Mouse (Mus musculus) left cerebral cortex, postnatal 14 days (tissue): ENCODE results near the gene Gsdme. TPM values are rescaled to one million over a fixed set of nuclear protein-coding genes. Genes with fewer than 3 reads are reported as not detected.
A peak's percentile ranks its signal among the peaks of the same experiment; 100 is the strongest.

Experiments used
- DNase-seq, 2 experiments: peaks; one replicate each; pipeline ENCODE4 v3.0.0; 2021 to 2022; ENCODE audit warnings: low spot score in 2 of 2, mixed read lengths in 1 of 2
- intact Hi-C: fragments of 180-260 bp; cut with DNase I; formaldehyde crosslinking; loops from one replicate; pipeline ENCODE4 v1.15.1; 2025
- total RNA-seq, 2 experiments: library from RNA; stranded (reverse); gene quantifications; 2 replicates each; pipeline ENCODE4 v1.2.3; 2021

Gene Gsdme
- total RNA-seq, 2 experiments from 2014 or later = 12.1 to 14.2 TPM

DNA sequence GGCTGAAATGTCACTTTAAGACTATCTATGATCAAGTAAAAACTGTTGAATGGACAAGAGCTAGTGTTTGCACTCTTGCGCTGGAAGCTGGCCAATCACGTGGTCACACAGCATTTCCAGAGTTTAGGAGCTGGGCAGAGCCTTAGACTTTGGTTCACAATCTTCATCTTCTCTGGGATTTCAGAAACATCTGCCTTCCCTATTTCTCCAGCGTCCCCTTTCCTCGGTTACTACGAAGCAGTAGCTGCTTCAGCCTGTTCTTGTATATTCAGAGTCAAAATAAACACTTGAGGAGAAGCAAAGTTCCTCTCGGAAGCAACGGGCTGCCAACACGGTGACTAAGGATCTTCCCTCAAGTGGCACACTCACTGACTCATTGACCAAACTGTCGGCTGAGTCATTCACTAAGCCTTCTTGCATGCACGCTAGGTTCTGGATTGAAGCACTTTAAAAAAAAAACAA is 8.9 kb downstream of the Gsdme start:
- peak; percentile 35 to 70 for DNase-seq
- intact Hi-C loops = no loop called here

DNA sequence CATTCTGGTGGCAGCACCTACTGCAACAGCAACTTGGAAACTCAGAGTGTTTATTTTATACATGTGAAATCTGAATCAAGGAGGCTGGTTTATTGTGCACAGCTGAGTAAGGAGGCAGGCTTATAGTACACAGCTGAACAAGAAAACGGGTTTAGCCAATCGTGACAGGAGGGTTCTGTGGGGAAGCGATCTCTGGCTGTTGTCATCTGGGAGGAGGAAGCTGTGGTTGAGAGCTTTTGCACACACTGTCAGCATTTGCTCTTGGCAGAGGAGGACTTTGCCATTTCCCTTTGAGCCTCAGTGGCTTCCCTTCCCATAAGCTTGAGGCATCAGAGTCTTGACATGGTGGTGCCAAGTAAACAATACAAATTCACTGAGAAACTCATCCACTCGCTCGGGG is 11.0 kb downstream of the Gsdme start:
- peak in 1 of 2 experiments; percentile 13 for DNase-seq
- intact Hi-C loops = no loop called here

DNA sequence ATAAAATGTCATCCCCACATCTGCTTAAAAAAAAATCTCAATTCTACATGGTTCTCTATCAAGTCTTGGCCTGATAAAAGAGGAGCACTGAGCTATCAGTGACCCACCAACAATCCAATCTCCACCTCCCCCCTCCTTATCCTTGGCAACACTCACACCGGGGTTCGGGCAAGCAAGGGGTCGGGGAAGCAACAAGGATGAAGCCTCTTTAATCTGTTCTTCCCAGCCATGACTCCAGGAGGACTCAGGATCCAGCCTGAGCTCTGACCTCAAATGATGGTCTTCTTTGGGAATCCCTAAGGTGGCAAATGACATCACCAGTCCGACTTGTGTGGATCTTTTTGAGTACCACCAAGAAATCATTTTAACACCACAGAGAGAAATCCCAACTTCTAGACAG is 15.9 kb downstream of the Gsdme start:
- no peak for DNase-seq
- intact Hi-C loops = no loop called here

DNA sequence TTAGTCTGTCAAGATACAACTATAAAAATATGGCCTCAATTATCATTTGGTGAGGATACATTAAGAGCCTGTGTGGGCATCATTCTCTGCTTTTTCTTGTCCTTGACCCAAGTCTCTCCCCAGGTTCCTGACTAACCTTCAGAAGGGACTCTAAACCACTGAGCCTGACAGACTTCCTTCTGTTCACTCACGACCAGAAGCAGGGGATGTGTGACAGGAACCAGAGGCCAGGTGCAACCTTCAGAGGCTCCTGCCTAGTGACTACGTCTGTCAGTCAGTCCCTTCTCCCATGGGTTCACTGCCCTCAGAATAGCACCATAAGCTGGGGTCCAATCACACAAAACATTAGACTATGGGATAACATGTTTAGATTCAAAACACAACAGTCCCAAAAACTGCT is 16.3 kb downstream of the Gsdme start:
- intact Hi-C loops = no loop called here
- no peak for DNase-seq

DNA sequence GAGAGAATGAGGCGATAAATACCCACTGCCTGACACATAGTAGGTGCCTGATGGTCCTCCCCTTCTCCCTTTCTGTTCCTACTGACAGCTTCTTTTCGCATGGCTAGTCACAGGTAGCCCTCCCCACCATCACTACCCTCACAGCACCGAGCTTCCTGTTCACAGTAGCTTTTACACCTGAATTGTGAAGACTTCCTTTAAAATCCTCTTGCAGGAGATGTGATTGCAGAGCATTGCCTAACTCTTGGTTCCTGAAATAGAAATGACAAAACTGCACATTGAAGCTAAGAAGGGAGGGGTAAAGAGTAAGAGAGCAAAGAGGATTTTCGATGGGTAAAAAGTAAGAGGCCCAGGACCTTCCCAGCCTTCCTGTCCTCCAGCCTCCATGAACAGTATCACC is 18.7 kb downstream of the Gsdme start:
- intact Hi-C loops = no loop called here
- DNase-seq = no peak

DNA sequence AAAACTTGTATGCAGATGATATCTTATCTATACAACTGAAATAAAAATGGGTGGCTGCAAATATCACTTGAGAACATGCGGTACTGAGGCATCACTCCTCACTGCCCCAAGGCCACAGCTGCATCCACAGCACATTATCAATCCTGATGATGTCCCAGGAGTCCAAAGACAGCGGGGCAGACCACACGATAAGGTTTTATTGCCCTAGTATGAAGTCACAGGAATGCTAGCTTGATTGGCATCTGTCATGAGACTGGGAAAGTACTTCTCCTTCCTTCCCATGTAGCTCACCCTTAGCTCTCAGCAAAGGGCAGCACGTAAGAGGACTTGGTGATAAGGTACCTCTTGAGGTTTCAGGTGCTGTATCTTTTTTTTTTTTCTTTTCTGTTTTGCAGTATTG is 19.5 kb downstream of the Gsdme start:
- no peak for DNase-seq
- intact Hi-C loops = no loop called here

DNA sequence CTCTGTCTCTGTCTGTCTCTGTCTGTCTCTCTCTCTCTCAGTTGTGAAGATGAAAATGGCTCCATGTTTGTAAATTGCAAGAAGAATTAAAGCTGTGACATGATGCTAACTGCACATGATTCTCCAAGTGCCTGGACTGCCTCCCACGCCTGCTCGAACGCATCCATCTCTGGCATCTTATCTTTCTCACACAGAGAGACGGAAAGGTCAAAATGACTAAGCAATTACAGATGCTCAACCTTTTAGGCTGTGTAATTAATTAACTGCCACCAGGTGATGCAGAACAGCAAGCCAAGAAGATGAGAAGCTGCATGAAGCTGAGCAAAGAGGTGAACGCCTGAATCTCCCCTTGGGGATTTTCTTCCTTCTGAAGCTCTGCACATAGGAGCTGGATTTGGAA is 23.2 kb downstream of the Gsdme start:
- intact Hi-C loops = no loop called here
- DNase-seq = no peak

DNA sequence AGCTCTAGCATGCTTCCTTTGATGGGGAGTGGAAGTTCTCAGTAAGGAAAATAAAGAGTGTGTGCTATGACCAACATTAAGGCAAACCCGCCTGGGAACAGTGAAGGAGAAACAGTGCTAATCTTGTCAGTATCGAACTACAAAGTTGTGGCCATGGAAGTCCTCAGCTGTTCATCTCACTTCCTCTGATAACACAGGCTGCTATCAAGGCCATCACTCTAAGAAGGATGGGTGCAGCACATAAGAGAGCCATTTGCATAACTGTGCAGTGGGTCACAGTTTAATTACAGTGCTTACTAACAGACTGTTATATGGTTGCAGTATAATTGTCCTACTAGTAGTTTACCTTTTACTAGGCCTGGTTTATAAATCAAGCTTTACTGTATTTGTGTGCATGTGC is 23.8 kb downstream of the Gsdme start:
- intact Hi-C loops = no loop called here
- DNase-seq = no peak

DNA sequence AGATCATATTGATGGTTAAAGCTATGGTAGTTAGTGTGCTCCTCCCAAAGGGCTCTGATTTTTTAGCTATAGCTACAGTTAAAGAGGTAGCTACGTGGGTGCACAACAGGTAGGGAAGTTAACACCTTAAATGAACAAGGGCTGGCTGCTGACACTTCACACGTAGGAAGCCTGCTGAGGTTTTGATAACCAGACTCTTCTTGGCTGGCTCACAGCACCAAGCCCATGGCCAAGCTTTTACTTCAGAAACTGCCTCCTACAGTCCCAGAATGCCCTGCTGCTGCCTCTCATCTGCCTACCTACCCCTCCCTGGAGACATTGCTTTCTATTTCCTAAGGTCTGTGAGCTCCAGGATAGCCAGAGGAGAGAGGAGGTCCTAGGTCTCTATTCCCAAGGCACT is 25.7 kb downstream of the Gsdme start:
- no peak for DNase-seq
- intact Hi-C loops = no loop called here

DNA sequence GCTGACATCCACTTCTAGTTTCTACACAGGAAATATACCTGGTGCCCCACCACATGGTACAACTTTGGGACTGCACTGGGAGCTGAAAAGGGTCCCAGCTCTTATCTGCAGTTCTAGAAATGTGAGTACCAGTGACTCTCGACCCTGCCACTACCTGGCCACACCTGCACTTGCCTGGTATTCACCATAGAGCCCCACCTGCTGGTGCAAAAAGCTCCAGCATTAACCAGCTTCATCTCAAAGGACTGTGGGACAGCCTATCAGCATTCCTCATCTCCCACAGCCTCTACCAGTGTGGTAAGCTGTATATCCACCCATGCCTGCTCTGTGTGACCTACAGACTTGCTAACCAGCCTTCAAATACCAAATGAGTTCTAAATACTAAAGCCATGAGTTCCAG is 30.7 kb downstream of the Gsdme start:
- intact Hi-C loops = no loop called here
- DNase-seq = no peak

DNA sequence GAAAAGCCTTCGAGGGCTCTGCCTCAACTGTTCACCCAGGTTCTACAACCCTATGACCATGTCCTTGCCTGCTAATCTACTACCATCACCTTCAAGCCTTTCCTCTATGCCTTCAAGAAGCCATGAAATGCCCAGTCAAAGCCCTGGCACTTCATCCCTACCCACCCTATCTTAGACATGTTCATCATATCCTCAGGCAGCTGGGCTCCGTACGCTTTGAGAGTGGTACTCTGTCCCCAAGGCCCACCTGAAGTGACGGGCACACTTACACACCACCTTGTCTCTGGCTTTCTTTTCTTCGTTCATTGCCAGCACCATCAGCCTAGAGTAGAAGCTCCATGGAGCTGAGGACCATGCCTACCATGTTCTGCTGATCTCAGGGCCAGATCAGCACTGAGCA is 32.4 kb downstream of the Gsdme start:
- intact Hi-C loops = no loop called here
- no peak for DNase-seq

DNA sequence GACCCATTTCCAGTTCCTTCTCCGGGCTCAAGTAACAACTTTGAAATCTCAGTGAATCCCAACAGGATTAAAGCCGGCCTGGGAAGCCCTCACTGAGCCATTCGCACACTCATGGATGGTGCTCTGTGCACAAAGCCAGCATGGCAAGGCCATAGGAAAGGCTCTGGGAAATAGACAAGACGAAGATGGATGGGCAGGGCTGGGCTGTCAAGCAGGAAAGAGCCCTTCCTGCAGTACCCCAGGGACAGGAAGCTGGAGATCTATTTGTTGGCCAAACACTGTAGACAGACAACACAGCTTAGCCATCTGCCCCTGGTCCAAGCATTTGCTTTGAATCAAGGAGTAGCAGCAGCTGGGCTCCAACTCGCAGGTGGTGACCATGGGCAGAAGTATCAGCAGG is 35.5 kb downstream of the Gsdme start:
- intact Hi-C loops = no loop called here
- DNase-seq = no peak

DNA sequence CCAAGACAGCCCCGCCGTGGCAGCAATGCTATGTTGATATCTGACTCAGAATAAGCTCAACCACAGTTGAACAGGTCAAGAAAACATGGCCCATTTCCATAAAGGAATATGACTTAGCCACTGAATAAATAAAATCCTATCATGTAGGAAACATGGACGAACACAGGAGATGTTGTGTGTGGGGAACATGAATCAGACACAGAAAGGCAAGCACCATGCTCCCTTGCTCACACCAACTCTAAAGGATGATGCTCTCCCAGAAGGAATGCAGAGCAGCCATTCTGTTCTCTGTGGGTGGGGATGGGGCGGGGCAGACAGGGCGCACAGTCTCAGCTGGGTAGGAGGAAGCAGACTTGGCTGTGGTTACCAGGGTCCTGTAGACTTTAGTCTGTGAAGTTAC is 38.4 kb downstream of the Gsdme start:
- intact Hi-C loops = no loop called here
- DNase-seq = no peak

DNA sequence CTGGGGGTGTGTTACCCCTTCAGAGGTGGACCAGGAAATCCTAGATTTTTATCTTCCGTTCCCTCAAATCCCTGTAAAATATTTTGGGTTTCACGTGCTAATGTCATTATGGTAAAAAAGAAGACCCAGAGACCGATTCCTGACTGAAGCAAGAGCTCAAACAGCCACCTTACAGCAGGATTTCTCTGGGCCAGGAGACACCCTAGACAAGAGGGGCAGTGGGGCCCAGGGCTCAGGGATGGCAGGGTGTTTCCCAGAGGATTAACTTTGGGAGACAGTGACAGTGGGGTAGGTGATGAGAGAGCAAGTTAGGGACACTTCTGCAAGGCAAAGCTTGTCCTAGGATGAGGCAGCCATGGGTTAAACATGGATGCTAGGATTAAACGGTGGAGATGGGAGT is 40.1 kb downstream of the Gsdme start:
- intact Hi-C loops = no loop called here
- DNase-seq = no peak

DNA sequence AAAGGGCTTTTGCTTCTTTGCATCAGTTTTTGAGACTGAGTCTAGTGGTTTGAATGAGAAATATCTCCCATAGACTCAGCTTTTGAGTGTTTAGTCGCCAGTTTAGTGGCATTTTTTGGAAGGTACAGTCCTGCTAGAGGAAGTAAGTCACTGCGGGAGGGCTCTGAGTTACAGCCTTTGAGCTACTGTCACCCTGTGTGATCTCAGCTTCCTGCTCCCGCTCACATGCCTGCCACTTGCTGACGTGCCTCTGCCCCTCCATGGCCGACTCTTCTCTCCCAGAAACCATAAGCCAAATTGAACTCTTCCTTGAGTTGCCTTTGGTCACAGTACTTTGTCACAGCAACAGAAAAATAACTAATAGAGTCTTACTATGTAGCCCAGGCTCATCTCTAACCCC is 40.7 kb downstream of the Gsdme start:
- intact Hi-C loops = no loop called here

DNA sequence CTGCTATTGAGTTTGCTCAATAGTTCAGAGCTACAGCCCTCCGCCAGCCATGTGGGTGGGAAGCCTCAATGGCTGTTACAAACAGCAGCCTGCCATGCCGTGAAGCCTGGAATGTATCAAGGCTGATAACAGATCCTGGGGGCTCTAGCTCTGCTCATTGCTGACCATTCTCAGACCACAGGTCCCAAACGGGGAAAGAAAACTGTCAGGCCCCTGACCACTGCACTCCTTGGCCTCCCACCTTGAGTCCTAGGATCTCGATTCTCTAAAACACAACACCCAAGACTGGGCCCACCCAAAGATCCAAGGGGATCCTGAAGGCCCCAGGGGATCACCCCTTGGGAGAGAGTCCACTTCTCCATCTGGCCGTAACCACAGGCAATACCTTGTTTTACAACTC is 41.3 kb downstream of the Gsdme start:
- no peak for DNase-seq
- intact Hi-C loops = no loop called here

More for the DNA sequence above, 40.7 kb downstream of the Gsdme start:
- DNase-seq = no peak

DNA sequence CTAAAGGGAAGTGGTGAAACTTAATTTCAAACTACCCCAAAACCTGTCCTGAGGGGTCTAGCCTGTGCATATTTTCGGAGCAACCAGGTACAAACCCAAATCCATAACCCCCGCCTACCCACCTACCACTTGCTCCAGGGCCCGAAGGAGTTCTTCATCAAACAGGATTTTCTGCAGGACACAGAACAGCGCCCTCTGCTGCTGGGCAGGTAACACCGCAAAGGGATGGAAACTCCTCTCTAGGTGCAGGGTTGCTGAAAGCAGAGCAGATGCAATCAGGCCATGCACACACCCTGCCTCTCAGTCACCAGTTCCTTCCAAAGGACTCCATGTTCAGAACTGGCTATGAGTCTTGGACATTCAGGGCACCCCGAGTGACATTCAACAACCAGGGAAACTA is 42.8 kb downstream of the Gsdme start:
- intact Hi-C loops = no loop called here
- peak in 1 of 2 experiments; percentile 21 for DNase-seq

DNA sequence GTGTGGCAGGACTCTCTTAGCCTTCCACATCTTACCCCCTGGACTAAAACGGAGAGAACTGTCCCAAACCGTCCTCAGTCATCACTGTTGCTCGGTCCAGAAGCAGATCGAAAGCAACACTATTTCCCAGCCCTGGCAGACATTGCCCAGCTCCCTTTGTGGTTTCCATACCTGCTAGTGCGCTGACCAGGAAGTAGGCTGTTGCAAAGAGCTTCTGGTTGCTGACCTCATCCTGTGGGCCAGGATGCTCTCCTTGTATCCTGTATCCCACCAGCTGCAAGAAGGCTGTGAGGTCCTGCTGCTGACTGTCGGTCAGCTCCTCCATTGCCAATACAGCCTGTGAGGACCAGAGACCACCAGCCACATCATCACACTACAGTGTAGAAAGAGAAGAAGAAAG is 44.6 kb downstream of the Gsdme start:
- no peak for DNase-seq
- intact Hi-C loops = no loop called here

DNA sequence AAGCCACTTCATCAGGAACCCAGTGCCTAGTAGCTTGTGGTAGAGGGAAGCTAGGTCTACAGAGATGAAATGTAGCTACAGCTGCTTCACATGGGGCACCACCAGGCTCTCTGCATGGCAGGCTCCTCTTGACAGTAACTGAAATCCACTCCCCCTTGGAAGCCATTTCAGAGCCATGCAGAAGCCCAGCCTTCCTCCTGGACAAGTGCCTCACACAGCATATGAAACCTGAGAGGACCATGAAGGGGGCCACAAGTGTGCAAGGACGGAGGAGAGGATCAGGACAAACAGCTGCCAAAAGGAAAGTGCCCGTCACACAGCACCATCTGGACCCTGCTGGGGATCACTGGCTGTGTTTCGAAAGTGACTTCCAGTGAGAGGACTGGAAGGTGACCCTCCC is 45.0 kb downstream of the Gsdme start:
- DNase-seq = no peak
- intact Hi-C loops = no loop called here

DNA sequence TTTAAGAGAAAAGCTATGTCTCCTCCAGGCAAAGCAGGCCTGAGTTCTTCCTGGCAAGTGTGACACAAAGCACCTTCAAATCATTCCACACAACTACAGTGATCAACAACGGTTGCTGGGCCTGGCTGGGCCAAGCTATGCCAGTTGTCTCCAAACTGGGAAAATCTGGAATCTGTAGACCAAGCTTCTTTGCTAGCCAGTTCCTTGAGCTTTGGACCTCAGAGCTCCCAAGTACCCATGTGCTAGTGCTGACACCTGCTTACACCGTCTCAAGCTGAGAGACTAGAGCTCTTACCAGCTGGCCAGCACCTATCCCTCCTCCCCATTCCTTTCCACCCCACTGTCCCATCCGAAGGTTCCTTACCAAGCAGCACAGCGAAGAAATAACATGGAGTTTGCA is 47.7 kb downstream of the Gsdme start:
- intact Hi-C loops = no loop called here
- no peak for DNase-seq

DNA sequence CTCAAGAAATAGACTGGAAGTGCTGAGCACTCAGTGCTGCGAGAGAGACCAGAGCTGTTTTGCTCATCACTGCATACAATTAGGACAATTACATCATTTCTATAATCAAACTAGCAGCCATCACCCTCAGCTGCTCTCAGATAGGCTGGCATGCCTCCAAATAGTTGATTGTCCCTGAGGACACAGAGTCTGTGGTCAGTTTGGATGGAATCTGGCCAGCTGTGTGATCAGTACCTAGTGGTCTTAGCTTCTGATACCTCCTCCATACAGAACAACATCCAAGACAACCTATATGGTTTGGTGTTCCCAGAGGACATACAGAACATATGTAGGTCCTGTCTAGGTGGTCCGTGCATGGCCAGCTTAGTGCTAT is 48.3 kb downstream of the Gsdme start:
- intact Hi-C loops = no loop called here

DNA sequence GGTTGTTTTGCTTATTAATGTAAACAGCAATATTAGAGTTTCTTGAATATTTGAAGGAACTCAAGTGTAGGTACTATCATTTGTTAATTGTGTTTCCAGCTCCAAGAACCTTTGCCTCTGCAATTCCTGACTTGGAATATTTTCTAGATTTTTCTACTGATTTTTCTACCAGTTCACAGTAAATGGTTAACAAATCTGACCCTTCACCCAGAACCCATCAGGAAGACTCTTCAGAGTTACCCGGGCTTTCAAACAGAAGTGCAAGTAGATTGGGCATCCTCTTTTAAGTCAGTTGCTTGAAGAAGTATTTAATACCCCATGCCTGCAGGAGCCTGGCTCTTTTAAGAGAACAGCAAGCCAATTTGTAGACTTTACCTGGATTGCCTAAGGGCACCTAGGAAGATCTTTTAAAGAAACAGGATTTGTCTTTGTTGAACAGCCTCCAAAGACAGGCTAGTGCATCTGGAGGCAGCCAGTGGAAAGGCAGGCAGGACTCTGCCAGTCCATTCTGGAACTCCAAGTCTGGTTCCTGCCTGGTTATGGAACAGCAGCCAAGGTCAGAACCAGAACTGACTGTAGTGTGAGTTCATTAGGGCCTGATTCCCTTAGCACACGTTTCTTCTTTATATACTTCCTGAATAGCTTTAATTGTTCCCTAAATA is 48.8 kb downstream of the Gsdme start:
- DNase-seq = no peak
- intact Hi-C loops = no loop called here

More for the DNA sequence above, 48.3 kb downstream of the Gsdme start:
- peak in 1 of 2 experiments; percentile 14 for DNase-seq
